Mouse (Mus musculus): ENCODE data around the gene Col4a1. TPM values are rescaled to one million over a fixed set of nuclear protein-coding genes. Genes with fewer than 3 reads are reported as not detected.

Gene Col4a1
- polyA plus RNA-seq, 1 experiment = 0.24 TPM

GRCm38 (mm10) chr8:11308570-11308998, 4.0 kb downstream of the Col4a1 start:
- TF ChIP-seq TAL1 (IDR thresholded peaks at IDR 0.05; ENCODE audit: low read length) (no peak), GATA1 (IDR thresholded peaks at IDR 0.05; ENCODE audit: low read length) (no peak)
- Histone ChIP-seq H3K27me3 (ENCODE audit: control insufficient read depth) (peaks cover 25% of the 10 kb centered on the region), H3K36me3 (ENCODE audit: control insufficient read depth) (no peaks in the 10 kb centered on the region), H3K4me3 (replicated peaks) (no peak overlapping the region), H3K4me1 (ENCODE audit: control insufficient read depth) (no peaks in the 10 kb centered on the region), H3K9me3 (ENCODE audit: control insufficient read depth, low read length) (no peaks in the 10 kb centered on the region)

DNA sequence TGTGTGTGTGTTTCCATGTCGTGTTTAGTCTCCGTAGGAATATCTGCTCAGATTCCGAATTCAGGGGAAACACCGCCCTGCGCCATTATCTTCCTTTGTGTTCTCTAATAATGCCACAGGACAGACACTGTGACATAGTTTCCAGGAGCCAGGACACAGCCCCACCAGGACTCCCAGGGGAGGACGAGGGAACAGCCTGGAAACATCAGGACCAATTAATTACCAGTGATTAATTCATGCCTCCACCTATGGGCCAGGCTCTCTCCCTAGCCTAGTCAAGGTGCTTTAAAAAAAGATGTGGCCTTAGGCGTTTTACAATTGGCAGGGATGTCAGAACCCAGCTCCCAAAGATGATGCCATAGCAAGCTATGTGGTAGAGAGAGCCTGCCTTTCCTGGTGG, 5.2 kb downstream of the Col4a1 start:
- Histone ChIP-seq H3K4me3 (replicated peaks) (no peak overlapping the region), H3K9me3 (ENCODE audit: control insufficient read depth, low read length) (no peaks in the 10 kb centered on the region), H3K4me1 (ENCODE audit: control insufficient read depth) (no peaks in the 10 kb centered on the region), H3K27me3 (ENCODE audit: control insufficient read depth) (peaks cover 14% of the 10 kb centered on the region), H3K36me3 (ENCODE audit: control insufficient read depth) (no peaks in the 10 kb centered on the region)
- no peak for TF ChIP-seq TAL1 (IDR thresholded peaks at IDR 0.05; ENCODE audit: low read length)

DNA sequence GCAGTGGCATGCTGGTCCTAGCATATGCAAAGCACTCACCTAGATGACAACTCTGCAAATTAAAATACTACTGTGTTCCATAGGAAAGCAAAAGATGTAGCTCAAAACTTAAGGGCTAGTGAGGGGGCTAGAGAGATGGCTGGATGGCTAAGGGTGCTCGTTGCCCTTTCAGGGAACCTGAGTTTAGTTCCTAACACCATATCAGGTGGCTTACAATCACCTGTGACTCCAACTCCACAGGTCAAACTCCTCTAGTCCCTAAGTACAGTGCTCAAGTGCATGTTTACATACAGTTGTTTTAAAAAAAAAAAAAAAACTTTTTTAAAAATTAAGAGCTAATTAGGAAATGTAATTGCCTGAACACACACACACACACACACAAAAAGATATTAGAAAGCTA, 7.1 kb downstream of the Col4a1 start:
- no peak overlapping the region for H3K4me3 ChIP-seq (replicated peaks)
- no peaks in the 10 kb centered on the region; the same call in 1 of the 2 replicates for H3K27me3 ChIP-seq (ENCODE audit: control insufficient read depth)
- H3K9me3 ChIP-seq (ENCODE audit: control insufficient read depth, low read length) = no peaks in the 10 kb centered on the region
- H3K4me1 ChIP-seq (ENCODE audit: control insufficient read depth) = no peaks in the 10 kb centered on the region
- H3K36me3 ChIP-seq (ENCODE audit: control insufficient read depth) = no peaks in the 10 kb centered on the region
- TF ChIP-seq TAL1 (IDR thresholded peaks at IDR 0.05; ENCODE audit: low read length) (no peak), GATA1 (IDR thresholded peaks at IDR 0.05; ENCODE audit: low read length) (no peak)

- Histone ChIP-seq H3K4me3 (replicated peaks) (no peak overlapping the region), H3K27me3 (ENCODE audit: control insufficient read depth) (no peaks in the 10 kb centered on the region), H3K4me1 (ENCODE audit: control insufficient read depth) (no peaks in the 10 kb centered on the region), H3K36me3 (ENCODE audit: control insufficient read depth) (no peaks in the 10 kb centered on the region), H3K9me3 (ENCODE audit: control insufficient read depth, low read length) (no peaks in the 10 kb centered on the region)
- TF ChIP-seq TAL1 (IDR thresholded peaks at IDR 0.05; ENCODE audit: low read length) (no peak), GATA1 (IDR thresholded peaks at IDR 0.05; ENCODE audit: low read length) (no peak)
Measured at GRCm38 (mm10) chr8:11304027-11304601, 8.5 kb downstream of the Col4a1 start.

DNA sequence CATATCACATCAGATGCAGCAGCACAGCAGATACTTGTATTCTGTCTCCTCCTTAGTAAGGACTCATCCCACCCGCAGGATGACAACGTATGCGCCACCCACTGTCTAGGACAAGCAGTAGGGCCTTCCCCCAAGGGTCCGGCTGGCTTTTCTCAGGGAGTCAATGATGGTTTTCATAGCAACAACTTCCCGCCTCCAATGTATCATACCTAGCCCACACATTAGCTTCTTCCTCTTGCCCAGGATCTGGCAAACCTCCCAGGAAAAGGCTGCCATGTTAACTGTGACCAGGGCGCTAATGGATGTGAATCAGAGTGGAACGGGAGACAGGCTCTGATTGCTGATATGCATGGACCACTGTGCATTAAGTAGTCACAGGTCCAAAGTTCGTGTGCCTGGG, 12.2 kb downstream of the Col4a1 start:
- Histone ChIP-seq H3K27me3 (ENCODE audit: control insufficient read depth) (no peaks in the 10 kb centered on the region), H3K9me3 (ENCODE audit: control insufficient read depth, low read length) (no peaks in the 10 kb centered on the region), H3K36me3 (ENCODE audit: control insufficient read depth) (no peaks in the 10 kb centered on the region), H3K4me1 (ENCODE audit: control insufficient read depth) (no peaks in the 10 kb centered on the region), H3K4me3 (replicated peaks) (no peak overlapping the region)
- TF ChIP-seq GATA1 (IDR thresholded peaks at IDR 0.05; ENCODE audit: low read length) (no peak), TAL1 (IDR thresholded peaks at IDR 0.05; ENCODE audit: low read length) (no peak)

DNA sequence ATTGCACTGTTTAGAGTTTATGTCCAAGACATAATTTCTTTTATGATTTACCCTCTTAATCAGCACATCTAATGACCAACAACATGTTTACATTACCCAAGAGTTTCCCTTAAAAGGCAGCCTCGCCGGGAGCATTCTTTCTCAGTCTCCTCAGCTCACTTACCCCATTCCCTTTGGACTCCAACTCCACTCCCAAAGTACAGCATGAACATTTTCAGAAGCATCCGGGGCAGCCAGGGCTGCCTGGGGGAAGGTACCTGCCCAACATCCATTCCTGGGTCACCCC, 13.4 kb downstream of the Col4a1 start:
- no peak overlapping the region for H3K4me3 ChIP-seq (replicated peaks)
- TF ChIP-seq GATA1 (IDR thresholded peaks at IDR 0.05; ENCODE audit: low read length) (no peak), TAL1 (IDR thresholded peaks at IDR 0.05; ENCODE audit: low read length) (no peak)
- no peaks in the 10 kb centered on the region for H3K9me3 ChIP-seq (ENCODE audit: control insufficient read depth, low read length)
- H3K4me1 ChIP-seq (ENCODE audit: control insufficient read depth) = no peaks in the 10 kb centered on the region
- no peaks in the 10 kb centered on the region for H3K27me3 ChIP-seq (ENCODE audit: control insufficient read depth)
- no peaks in the 10 kb centered on the region for H3K36me3 ChIP-seq (ENCODE audit: control insufficient read depth)

- no peak for TF ChIP-seq TAL1 (IDR thresholded peaks at IDR 0.05; ENCODE audit: low read length)
- TF ChIP-seq GATA1 (IDR thresholded peaks at IDR 0.05; ENCODE audit: low read length) = no peak
- Histone ChIP-seq H3K4me3 (replicated peaks) (no peak overlapping the region), H3K4me1 (ENCODE audit: control insufficient read depth) (no peaks in the 10 kb centered on the region), H3K27me3 (ENCODE audit: control insufficient read depth) (no peaks in the 10 kb centered on the region), H3K9me3 (ENCODE audit: control insufficient read depth, low read length) (no peaks in the 10 kb centered on the region), H3K36me3 (ENCODE audit: control insufficient read depth) (no peaks in the 10 kb centered on the region)
Measured at GRCm38 (mm10) chr8:11298531-11299316, 13.9 kb downstream of the Col4a1 start.

- no peaks in the 10 kb centered on the region for H3K9me3 ChIP-seq (ENCODE audit: control insufficient read depth, low read length)
- H3K4me3 ChIP-seq (replicated peaks) = no peak overlapping the region
- H3K4me1 ChIP-seq (ENCODE audit: control insufficient read depth) = no peaks in the 10 kb centered on the region
- H3K27me3 ChIP-seq (ENCODE audit: control insufficient read depth) = no peaks in the 10 kb centered on the region
- no peaks in the 10 kb centered on the region for H3K36me3 ChIP-seq (ENCODE audit: control insufficient read depth)
- TF ChIP-seq GATA1 (IDR thresholded peaks at IDR 0.05; ENCODE audit: low read length) = no peak
- TF ChIP-seq TAL1 (IDR thresholded peaks at IDR 0.05; ENCODE audit: low read length) = no peak
Measured at GRCm38 (mm10) chr8:11297141-11297838, 15.3 kb downstream of the Col4a1 start.

GRCm38 (mm10) chr8:11296282-11296943, 16.2 kb downstream of the Col4a1 start:
- no peaks in the 10 kb centered on the region for H3K9me3 ChIP-seq (ENCODE audit: control insufficient read depth, low read length)

More at GRCm38 (mm10) chr8:11296282-11296943, 16.2 kb downstream of the Col4a1 start:
- H3K4me3 ChIP-seq (replicated peaks) = no peak overlapping the region
- TF ChIP-seq TAL1 (IDR thresholded peaks at IDR 0.05; ENCODE audit: low read length) (no peak), GATA1 (IDR thresholded peaks at IDR 0.05; ENCODE audit: low read length) (no peak)
- no peaks in the 10 kb centered on the region for H3K36me3 ChIP-seq (ENCODE audit: control insufficient read depth)
- H3K4me1 ChIP-seq (ENCODE audit: control insufficient read depth) = no peaks in the 10 kb centered on the region
- no peaks in the 10 kb centered on the region for H3K27me3 ChIP-seq (ENCODE audit: control insufficient read depth)

All from erythroblast, embryonic 14.5 days (primary cell).